Mouse (Mus musculus): ENCODE results near the gene Tekt5. TPM values are rescaled to one million over a fixed set of nuclear protein-coding genes. Genes with fewer than 3 reads are reported as not detected.

Gene Tekt5
- polyA plus RNA-seq, 1 experiment = not detected

GRCm38 (mm10) chr16:10384544-10384943, 10.7 kb downstream of the Tekt5 start:
- TF ChIP-seq FLI1 (IDR thresholded peaks at IDR 0.05; ENCODE audit: low read length) (no peak), GATA1 (IDR thresholded peaks at IDR 0.05; ENCODE audit: borderline replicate concordance, low read length) (no peak)
- H3K4me3 ChIP-seq (replicated peaks) = peak overlapping the region; percentile 84

GRCm38 (mm10) chr16:10384060-10384497, 11.2 kb downstream of the Tekt5 start:
- TF ChIP-seq GATA1 (IDR thresholded peaks at IDR 0.05; ENCODE audit: borderline replicate concordance, low read length) = no peak
- no peak for TF ChIP-seq FLI1 (IDR thresholded peaks at IDR 0.05; ENCODE audit: low read length)
- H3K36me3 ChIP-seq (replicated peaks; ENCODE audit: low read length) = no peaks in the 10 kb centered on the region
- peaks cover 7% of the 10 kb centered on the region; the same call in 1 of the 2 replicates for H3K4me1 ChIP-seq
- no peaks in the 10 kb centered on the region for H3K9me3 ChIP-seq
- H3K4me3 ChIP-seq (replicated peaks) = peak overlapping the region; percentile 84
- H3K27me3 ChIP-seq (replicated peaks) = peaks cover 9% of the 10 kb centered on the region

More at GRCm38 (mm10) chr16:10384544-10384943, 10.7 kb downstream of the Tekt5 start:
- Histone ChIP-seq H3K9me3 (no peaks in the 10 kb centered on the region), H3K27me3 (replicated peaks) (peaks cover 9% of the 10 kb centered on the region), H3K36me3 (replicated peaks; ENCODE audit: low read length) (no peaks in the 10 kb centered on the region), H3K4me1 (peaks cover 7% of the 10 kb centered on the region; the same call in 1 of the 2 replicates)

GRCm38 (mm10) chr16:10379531-10379930, 15.8 kb downstream of the Tekt5 start:
- H3K36me3 ChIP-seq (replicated peaks; ENCODE audit: low read length) = no peaks in the 10 kb centered on the region
- TF ChIP-seq FLI1 (IDR thresholded peaks at IDR 0.05; ENCODE audit: low read length) (no peak), GATA1 (IDR thresholded peaks at IDR 0.05; ENCODE audit: borderline replicate concordance, low read length) (no peak)
- no peaks in the 10 kb centered on the region for H3K9me3 ChIP-seq
- H3K27me3 ChIP-seq (replicated peaks) = peaks cover 16% of the 10 kb centered on the region
- H3K4me3 ChIP-seq (replicated peaks) = no peak overlapping the region
- H3K4me1 ChIP-seq = peaks cover 3% of the 10 kb centered on the region; the same call in 1 of the 2 replicates

- Histone ChIP-seq H3K9me3 (no peaks in the 10 kb centered on the region), H3K4me3 (replicated peaks) (no peak overlapping the region), H3K36me3 (replicated peaks; ENCODE audit: low read length) (no peaks in the 10 kb centered on the region), H3K4me1 (no peaks in the 10 kb centered on the region), H3K27me3 (replicated peaks) (peaks cover 23% of the 10 kb centered on the region)
- TF ChIP-seq GATA1 (IDR thresholded peaks at IDR 0.05; ENCODE audit: borderline replicate concordance, low read length) (no peak), FLI1 (IDR thresholded peaks at IDR 0.05; ENCODE audit: low read length) (no peak)
These were observed 18.0 kb downstream of the Tekt5 start for GRCm38 (mm10) chr16:10377286-10377685.

GRCm38 (mm10) chr16:10374254-10375011, 20.9 kb downstream of the Tekt5 start:
- Histone ChIP-seq H3K4me1 (no peaks in the 10 kb centered on the region), H3K27me3 (replicated peaks) (peaks cover 19% of the 10 kb centered on the region), H3K36me3 (replicated peaks; ENCODE audit: low read length) (no peaks in the 10 kb centered on the region), H3K4me3 (replicated peaks) (no peak overlapping the region), H3K9me3 (no peaks in the 10 kb centered on the region)
- TF ChIP-seq GATA1 (IDR thresholded peaks at IDR 0.05; ENCODE audit: borderline replicate concordance, low read length) (no peak), FLI1 (IDR thresholded peaks at IDR 0.05; ENCODE audit: low read length) (no peak)

- Histone ChIP-seq H3K27me3 (replicated peaks) (peaks cover 22% of the 10 kb centered on the region), H3K4me1 (no peaks in the 10 kb centered on the region), H3K9me3 (no peaks in the 10 kb centered on the region), H3K36me3 (replicated peaks; ENCODE audit: low read length) (no peaks in the 10 kb centered on the region), H3K4me3 (replicated peaks) (no peak overlapping the region)
- TF ChIP-seq GATA1 (IDR thresholded peaks at IDR 0.05; ENCODE audit: borderline replicate concordance, low read length) (no peak), FLI1 (IDR thresholded peaks at IDR 0.05; ENCODE audit: low read length) (no peak)
These were observed 22.9 kb downstream of the Tekt5 start for GRCm38 (mm10) chr16:10372372-10372771.

- H3K4me1 ChIP-seq = no peaks in the 10 kb centered on the region
- no peaks in the 10 kb centered on the region for H3K9me3 ChIP-seq
- no peaks in the 10 kb centered on the region for H3K36me3 ChIP-seq (replicated peaks; ENCODE audit: low read length)
- H3K27me3 ChIP-seq (replicated peaks) = peaks cover 18% of the 10 kb centered on the region
- H3K4me3 ChIP-seq (replicated peaks) = no peak overlapping the region
- TF ChIP-seq FLI1 (IDR thresholded peaks at IDR 0.05; ENCODE audit: low read length) (no peak), GATA1 (IDR thresholded peaks at IDR 0.05; ENCODE audit: borderline replicate concordance, low read length) (no peak)
These were observed 25.3 kb downstream of the Tekt5 start for GRCm38 (mm10) chr16:10369996-10370395.

GRCm38 (mm10) chr16:10369468-10369934, 25.8 kb downstream of the Tekt5 start:
- Histone ChIP-seq H3K4me1 (no peaks in the 10 kb centered on the region), H3K36me3 (replicated peaks; ENCODE audit: low read length) (no peaks in the 10 kb centered on the region), H3K9me3 (no peaks in the 10 kb centered on the region), H3K4me3 (replicated peaks) (no peak overlapping the region), H3K27me3 (replicated peaks) (peaks cover 17% of the 10 kb centered on the region)
- no peak for TF ChIP-seq GATA1 (IDR thresholded peaks at IDR 0.05; ENCODE audit: borderline replicate concordance, low read length)
- no peak for TF ChIP-seq FLI1 (IDR thresholded peaks at IDR 0.05; ENCODE audit: low read length)

GRCm38 (mm10) chr16:10366240-10367217, 28.8 kb downstream of the Tekt5 start:
- TF ChIP-seq GATA1 (IDR thresholded peaks at IDR 0.05; ENCODE audit: borderline replicate concordance, low read length) (no peak), FLI1 (IDR thresholded peaks at IDR 0.05; ENCODE audit: low read length) (no peak)
- Histone ChIP-seq H3K27me3 (replicated peaks) (peaks cover 11% of the 10 kb centered on the region), H3K9me3 (no peaks in the 10 kb centered on the region), H3K36me3 (replicated peaks; ENCODE audit: low read length) (no peaks in the 10 kb centered on the region), H3K4me3 (replicated peaks) (no peak overlapping the region), H3K4me1 (no peaks in the 10 kb centered on the region)
